Mouse (Mus musculus): ENCODE measurements at regions not wholly inside any gene's neighbourhood (a gene's known extent, or its start where the extent isn't known, plus 50 kb on each side); places are given as distances from the start of the nearest gene placed in this dataset.

GRCm38 (mm10) chr7:117882803-117883202, 233.2 kb downstream of the Rps15a start:
- TF ChIP-seq POLR2A (IDR thresholded peaks at IDR 0.05; ENCODE audit: control insufficient read depth, low read depth, low read length) (no peak), CTCF (IDR thresholded peaks at IDR 0.05; ENCODE audit: control insufficient read depth, insufficient read depth, insufficient replicate concordance, low read depth, low read length) (peak; percentile 78; the same call in 1 of the 2 replicates)
